Mouse (Mus musculus) left cerebral cortex, postnatal 4 days (tissue): ENCODE data around the gene Rubcn. TPM values are rescaled to one million over a fixed set of nuclear protein-coding genes. Genes with fewer than 3 reads are reported as not detected.

Experiments
- DNase-seq: peaks from one replicate; pipeline ENCODE4 v3.0.0-alpha.2; 2022
- intact Hi-C: fragments of 180-260 bp; cut with DNase I; formaldehyde crosslinking; loops from one replicate; pipeline ENCODE4 v1.15.1; 2025
- total RNA-seq, 2 experiments: library from RNA; stranded (reverse); gene quantifications; 2 replicates each; pipeline ENCODE4 v1.2.3; 2021

Gene Rubcn
- total RNA-seq, 2 experiments from 2014 or later: 72.4 to 78.3 TPM

GRCm38 (mm10) chr16:32783324-32784062 lies 94.1 kb downstream of the Rubcn start:
- no peak for DNase-seq
- intact Hi-C loops: no loop called here

GRCm38 (mm10) chr16:32778956-32779355 lies 98.6 kb downstream of the Rubcn start:
- intact Hi-C loops: no loop called here
- DNase-seq: no peak

GRCm38 (mm10) chr16:32776676-32777075 lies 100.9 kb downstream of the Rubcn start:
- intact Hi-C loops: no loop called here
- no peak for DNase-seq

Other genes starting within 250 kb of the Rubcn start
- 10 to 100 TPM; 84.7 to 99.6 TPM for gene Tnk2, start 233.9 kb downstream of the Rubcn start, total RNA-seq
- not detected for gene Muc4, start 141.9 kb downstream of the Rubcn start, total RNA-seq
- gene Muc20, start 80.3 kb downstream of the Rubcn start, total RNA-seq: not detected
- not detected for gene Smbd1, start 67.3 kb downstream of the Rubcn start, total RNA-seq
- 100 to 1,000 TPM; 120 to 139 TPM for gene Fyttd1, start 266 bp downstream of the Rubcn start, total RNA-seq
- 10 to 100 TPM; 46.9 to 47.9 TPM for gene Lrch3, start 36.3 kb upstream of the Rubcn start, total RNA-seq
- 1 to 10 TPM; 5.2 to 8.3 TPM for gene Iqcg, start 178.5 kb upstream of the Rubcn start, total RNA-seq
- 100 to 1,000 TPM; 300 to 327 TPM for gene Rpl35a, start 178.7 kb upstream of the Rubcn start, total RNA-seq
- 10 to 100 TPM; 16.2 to 17.1 TPM for gene Lmln, start 184.8 kb upstream of the Rubcn start, total RNA-seq